Mouse (Mus musculus) cortical plate, adult 2 months (tissue): ENCODE results near the gene Shank2.

Experiments used
- CTCF ChIP-seq: fragments of 200-500 bp; IDR thresholded peaks from 2 replicates; pipeline ENCODE4 v1.5.1; 2011; ENCODE audit warnings: mild to moderate bottlenecking, control low read depth, low read length; ENCODE audit not compliant: insufficient read depth; ENCODE audit errors: extremely low read depth
- POLR2A ChIP-seq: fragments of 200-500 bp; IDR thresholded peaks from 2 replicates; pipeline ENCODE4 v1.6.1; 2011; ENCODE audit warnings: mild to moderate bottlenecking, low read length, control low read depth; ENCODE audit not compliant: insufficient read depth; ENCODE audit errors: extremely low read depth

GRCm38 (mm10) chr7:144257821-144258220, 256.1 kb downstream of the Shank2 start:
- TF ChIP-seq CTCF = no peak
- no peak for TF ChIP-seq POLR2A
